Mouse (Mus musculus) lung, postnatal 0 days (tissue): ENCODE data around the gene Col12a1.
A peak's percentile ranks its signal among the peaks of the same experiment; 100 is the strongest.

Experiments
- CTCF ChIP-seq: IDR thresholded peaks from 2 replicates; pipeline ENCODE4 v1.5.1; 2016; ENCODE audit warnings: antibody characterized with exemption, mild to moderate bottlenecking
- EP300 ChIP-seq: IDR thresholded peaks from 2 replicates; pipeline ENCODE4 v1.6.1; 2016; ENCODE audit warnings: antibody characterized with exemption, mild to moderate bottlenecking, control low read depth

- peak; percentile 78 for TF ChIP-seq CTCF
- no peak for TF ChIP-seq EP300
These were observed 2.4 kb upstream of the Col12a1 start for GRCm38 (mm10) chr9:79721056-79721455.
